Mouse (Mus musculus) lung, postnatal 25 days (tissue): ENCODE results near the gene Gdpgp1.

Source experiments
- DNase-seq: peaks from one replicate; pipeline ENCODE4 v3.0.0; 2022; ENCODE audit warnings: low spot score

Gene Gdpgp1

DNA sequence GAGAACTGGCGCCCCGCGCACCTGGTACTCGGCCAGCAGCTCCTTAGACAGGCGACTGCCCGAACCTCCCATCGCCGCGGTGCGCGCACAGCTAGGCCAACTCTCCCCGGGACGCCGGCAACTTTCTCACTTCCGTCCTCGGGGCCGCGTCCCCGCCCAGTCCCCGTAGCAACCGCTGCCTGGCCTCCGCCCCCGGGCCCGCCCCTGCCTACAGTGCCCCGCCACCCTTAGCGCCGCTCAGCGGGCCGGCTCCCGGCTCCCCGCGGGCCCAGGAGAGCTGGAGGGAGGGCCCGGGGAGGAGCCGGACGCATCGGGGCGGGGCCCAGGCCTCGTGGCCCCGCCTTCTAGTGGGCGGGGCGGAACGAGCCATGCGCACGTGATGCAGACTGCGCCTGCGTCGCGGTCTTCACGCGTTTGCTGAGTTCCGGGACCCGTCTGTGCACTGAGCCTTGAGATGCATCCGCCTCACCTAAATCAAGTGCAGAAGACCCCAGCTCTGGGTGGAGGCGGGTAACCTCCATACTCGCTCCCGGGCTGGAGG, at the start of gene Gdpgp1, which contains the start of gene Cib1:
Gene Gdpgp1 (plus strand): TSS at position 377 of the 541 bp plus-strand sequence.
Gene Cib1 (minus strand): TSS at position 325 of the 541 bp plus-strand sequence.
- DNase-seq: peak; percentile 97

DNA sequence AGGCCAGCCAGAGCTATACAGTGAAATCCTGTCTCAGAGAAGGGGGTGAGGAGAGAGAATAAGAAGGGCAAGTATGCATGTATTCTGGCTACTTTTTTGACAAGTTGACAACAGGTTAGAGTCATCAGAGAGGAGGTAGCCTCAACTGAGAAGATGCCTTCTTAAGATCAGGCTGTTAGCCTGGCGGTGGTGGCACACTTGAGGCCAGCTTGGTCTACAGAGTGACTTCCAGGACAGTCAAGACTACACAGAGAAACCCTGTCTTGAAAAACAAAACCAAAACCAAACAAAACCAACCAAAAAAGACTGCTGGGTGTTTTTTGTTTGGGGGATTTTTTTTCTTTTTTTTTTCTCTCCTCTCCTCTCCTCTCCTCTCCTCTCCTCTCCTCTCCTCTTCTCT, 49.2 kb upstream of the Gdpgp1 start:
- no peak for DNase-seq

DNA sequence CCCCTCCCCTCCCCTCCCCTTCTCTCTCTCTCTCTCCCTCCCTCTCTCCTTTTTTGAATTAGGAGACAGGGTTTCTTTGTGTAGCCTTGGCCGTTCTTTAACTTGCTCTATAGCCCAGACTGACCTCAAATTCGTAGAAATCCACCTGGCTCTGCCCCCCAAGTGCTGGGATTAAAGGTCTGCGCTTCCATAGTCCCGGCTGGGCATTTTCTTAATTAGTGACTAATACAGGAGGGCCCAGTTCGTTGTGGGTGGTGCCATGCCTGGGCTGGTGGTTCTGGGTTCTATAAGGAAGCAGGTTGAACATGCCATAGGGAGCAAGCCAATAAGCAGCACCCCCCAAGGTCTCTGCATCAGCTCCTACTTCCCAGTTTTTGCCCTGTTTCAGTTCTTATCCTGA, 48.7 kb upstream of the Gdpgp1 start:
- no peak for DNase-seq

DNA sequence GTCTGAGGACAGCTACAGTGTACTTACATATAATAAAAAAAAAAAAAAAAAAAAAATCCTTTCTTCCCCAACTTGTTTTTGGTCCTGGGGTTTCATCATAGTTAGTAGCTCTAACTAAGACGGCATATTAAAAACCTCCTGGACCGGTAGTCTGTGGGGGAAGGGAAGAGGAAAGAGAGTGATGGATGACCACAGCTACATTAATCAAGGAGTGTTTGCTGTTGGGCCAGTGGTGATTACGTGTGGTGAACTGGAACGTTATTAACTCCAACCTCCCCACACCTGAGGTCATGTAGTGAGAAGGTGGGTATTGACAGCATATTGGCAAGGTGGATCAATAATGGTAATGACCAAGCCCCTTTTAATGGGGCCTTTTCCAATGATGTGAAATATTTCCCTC, 48.1 kb upstream of the Gdpgp1 start:
- no peak for DNase-seq

DNA sequence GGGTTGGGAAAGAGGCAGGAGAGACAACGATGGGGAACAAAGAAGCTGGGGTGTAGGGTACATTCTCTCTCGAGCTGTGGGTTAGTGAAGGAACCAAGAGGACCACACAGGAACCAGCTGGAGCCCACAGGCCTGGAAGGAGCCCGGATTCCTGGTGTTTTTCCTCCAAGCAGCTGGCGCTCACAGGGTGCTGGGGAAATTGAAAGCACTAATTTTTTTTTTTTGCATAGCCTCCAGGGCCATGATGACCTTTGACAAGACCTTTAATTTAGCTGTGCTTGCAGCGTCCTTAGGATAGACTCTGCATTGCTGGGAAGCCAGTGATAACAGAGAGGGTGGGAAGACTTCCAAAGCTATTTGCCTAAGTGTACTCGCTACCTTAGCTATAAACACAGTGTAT, 47.7 kb upstream of the Gdpgp1 start:
- no peak for DNase-seq

DNA sequence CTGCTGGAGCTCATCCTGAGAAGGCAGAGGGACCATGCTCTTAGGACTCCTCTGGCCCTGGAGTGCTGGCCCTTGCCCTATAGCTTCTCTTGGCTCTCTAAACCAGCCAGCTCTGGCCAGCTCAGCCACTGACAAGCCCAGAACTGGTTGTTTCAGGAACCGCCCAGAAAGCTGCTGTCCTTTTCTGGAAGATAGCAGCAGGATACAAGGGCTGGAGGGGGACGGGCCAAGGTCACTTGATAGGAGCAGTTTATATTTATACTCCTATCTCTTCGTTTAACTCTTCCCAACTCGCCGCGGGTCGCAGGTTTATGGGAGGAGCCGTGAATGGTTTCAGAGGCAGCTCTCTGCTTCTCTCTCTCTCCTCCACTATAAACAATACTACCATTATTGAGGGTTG, 46.6 kb upstream of the Gdpgp1 start:
- no peak for DNase-seq

DNA sequence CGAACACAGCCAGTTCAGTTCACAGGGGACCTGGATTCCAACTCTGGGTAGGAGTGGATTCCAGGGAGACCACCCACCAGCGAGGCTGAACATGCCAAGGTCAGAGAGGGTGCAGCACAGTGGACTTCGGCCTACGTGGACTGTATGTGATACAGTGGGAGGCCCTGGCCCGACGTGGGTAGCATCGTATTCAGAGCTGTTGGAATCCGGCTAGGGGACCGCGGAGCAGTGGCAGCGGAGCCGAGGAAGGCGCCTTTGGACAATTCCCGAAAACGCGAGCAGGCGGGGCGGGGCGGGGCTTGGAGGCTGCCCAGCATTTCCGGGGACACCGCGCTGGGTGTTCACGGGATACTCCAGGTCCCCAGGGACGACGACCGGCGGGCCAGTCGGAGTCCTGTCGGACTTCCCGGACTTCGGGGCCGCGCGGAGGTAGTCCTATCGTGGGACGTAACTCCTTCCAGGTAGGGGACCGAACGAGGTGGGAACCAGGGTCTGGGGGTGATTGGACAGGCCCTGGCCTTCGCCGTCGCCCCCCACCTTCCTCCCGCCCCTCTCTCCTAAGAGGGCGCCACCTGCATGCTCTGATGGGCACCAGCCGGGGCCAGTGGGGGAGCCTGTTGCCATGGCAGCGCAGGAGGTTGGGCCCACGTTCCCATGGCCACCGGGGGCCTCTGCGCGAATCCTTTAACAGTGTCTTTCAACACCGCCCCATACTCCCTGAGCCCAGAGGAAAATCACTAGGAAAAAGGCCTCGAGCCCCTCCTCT, 46.0 kb upstream of the Gdpgp1 start, which contains the start of gene Sema4b:
Gene Sema4b (plus strand): TSS at position 311 of the 766 bp plus-strand sequence.
- peak; percentile 87 for DNase-seq

DNA sequence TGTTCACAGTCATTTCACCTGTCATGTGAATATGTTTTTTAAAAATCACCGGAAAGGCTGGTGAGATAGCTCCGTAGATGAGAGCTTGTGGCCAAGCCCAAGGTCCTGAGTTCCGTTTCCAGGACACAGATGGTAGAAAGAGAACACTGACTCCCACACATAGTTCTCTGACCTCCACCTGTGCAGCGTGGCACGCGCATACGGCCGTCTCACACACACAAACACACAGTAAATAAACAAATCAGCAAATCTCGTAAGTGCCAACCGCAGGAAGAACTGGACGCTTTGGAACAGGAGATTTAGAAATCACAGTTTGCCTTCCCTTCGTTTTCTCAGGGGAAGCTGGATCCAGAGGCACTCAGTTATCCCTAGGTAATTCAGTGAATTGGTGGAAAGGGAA, 45.2 kb upstream of the Gdpgp1 start:
- DNase-seq: no peak

DNA sequence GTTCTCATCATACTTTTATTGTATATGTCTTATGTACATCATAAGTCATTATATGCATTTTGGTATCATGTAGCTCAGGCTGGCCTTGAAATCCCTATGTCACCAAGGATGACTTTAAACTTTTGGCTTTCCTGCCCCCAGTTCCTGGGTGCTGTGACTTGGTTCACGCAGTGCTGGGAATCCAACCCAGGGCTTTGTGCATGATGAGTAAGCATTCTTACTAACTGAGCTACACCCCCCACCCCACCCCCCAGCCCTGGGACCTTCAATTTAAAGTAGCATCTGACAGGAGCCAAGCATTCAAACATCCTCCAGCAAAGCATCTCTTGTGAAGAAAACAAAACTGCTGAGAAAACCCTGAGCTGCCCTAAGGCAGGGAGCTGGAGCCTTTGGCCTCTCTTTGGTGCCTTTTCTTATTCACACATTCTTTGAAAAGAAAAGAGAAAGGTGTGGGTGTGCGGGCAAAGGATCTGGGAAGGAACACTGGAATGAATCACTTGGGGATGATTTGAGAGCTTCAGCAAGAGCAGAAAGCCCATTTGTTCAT, 44.0 kb upstream of the Gdpgp1 start:
- no peak for DNase-seq

DNA sequence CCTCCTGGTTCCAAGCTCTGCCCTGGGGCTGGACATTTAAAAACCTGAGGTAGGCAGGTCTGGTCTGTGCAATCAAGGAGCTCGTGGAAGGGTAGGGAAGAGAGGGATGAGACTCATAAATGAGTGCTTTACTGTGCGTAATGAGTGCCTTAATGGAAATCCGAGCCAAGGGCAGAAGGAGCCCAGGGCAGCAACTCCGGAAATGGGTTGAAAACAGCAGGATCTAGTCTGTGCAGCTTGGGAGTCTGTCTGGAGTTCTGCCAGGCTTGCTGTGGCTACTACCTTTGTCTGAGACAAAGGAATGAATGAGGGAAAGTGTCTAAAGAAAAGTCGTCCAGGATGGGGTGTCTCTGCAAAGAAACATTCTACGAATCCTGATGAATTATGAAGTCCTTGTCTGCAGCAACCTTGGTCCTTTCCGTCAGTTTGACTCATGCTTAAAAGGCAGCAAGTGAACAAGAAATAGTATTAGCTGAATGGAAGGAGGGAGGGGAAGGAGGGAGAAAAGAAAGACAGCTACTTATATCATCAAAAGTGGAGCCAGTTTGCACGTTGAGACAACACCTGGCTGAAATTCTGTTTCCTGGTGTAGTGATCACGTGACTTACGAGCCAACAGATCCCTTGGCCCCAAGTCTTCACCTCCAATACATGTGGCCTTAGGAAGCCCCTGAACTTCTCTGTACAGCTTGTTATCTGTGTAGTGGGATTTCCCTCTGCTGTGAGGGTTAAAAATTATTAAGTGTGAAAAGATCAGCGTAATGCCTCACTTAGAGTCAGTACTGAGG, 43.3 kb upstream of the Gdpgp1 start:
- no peak for DNase-seq

DNA sequence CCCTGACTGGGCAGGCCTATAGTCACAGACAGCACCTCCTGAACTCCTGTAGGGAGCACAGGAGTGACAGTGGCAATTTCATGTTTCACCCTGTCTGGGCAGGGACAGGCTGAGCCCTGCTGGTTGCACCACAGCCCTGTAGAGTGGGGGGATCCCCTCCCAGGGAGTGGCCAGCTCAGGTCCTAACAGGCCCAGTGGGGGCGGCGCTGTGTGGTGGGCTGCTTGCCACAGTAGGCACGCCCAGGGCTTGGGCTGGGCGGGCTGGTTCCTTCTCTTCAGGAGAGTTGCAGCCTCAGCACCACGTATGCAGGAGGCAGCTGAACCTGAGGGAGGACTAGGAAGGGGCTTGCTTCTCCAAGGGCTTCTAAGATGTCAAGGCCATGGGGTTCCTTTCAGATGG, 41.2 kb upstream of the Gdpgp1 start:
- DNase-seq: peak; percentile 86

DNA sequence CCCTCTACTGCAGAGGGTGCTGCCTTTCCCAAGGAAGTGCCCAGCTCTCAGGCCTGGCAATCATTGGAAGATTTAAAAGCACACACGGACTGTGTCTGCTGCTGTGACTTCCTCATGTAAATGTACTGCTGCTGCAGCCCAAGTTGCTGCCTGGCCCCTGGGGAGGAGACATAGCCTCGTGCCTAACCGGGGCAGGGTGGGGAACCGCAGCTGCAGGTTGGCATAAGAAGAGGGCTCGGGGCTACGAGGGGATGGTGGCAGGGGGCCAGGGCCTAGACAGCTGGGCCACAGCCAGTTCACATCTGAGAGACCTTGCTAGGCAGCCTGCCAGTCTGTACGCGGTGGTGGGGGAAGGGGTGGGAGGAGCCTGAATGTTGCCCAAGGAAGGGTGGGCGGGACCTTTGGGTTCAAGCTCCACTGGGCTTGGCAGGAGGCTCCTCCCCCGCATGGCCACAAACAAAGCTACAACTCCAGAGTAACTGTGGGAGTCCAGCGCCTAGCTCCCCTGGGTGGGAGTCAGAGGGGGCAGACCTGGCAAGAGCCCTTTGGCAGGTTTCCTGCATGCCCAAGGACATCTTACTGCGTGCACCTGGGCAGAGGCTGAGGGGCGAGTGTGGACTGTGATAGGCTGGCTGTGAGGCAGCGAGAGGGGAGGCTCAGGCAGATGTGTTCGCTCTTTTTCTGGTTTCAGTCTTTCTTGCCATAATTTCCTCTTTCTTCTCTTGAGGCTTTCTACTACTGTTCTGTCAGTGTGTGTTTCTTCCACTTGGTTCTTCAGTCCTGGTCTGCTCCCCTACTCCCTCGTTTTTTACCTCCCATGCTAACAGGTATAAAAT, 40.2 kb upstream of the Gdpgp1 start:
- DNase-seq: peak; percentile 89

DNA sequence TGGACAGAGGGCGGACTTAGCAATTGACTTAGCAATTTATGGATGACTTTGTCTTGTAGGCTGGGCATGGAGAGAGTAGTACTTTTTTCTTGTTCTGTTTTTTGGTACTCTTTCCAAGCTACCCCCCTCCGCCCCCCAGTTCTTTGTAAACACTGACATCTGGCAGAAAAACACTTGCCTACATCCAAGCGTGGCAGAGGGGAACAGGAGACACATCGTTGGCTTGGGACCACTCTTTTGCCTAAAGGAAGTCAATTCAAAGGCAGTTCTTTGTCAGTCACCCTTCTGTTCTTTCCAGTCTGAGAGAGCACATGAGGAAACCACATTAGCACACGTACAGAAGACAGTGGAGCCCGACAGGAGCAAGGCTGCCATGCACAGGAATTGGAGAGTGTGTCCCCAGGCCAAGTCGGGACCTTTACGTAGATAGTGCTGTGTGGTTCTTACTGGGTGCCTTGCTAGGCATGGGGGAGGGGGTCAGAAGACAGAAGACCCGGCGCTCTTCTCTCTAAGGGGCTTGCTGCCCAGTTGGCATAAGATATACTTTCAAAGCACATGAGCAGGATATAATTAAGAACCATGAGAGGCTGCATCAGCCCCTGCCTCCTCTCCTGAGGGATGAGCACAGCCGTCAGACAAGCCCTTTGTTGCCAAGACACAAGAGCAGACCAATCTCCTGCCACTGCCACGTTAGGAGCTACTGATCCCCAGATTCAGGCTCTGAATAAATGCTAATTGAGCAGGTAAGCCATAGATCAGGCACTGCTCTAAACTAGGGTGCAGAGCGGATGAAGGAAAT, 38.5 kb upstream of the Gdpgp1 start:
- DNase-seq: no peak

DNA sequence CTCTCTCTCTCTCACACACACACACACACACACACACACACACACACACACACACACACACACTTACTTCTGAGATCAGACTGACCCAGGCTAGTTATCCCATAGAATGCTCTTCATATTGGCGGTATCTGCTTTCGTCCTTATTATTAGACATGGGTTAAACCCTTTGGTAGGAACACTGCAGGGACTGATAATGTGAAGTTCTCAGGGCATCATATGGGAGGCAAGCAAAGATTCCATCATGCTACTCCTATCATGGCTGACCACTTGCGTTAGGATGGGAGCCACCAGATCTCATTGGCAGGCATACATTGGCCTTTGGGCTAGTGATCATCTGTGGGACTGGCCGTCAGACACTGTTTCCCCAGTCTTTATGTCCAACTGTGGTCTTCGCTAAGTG, 37.5 kb upstream of the Gdpgp1 start:
- DNase-seq: no peak

DNA sequence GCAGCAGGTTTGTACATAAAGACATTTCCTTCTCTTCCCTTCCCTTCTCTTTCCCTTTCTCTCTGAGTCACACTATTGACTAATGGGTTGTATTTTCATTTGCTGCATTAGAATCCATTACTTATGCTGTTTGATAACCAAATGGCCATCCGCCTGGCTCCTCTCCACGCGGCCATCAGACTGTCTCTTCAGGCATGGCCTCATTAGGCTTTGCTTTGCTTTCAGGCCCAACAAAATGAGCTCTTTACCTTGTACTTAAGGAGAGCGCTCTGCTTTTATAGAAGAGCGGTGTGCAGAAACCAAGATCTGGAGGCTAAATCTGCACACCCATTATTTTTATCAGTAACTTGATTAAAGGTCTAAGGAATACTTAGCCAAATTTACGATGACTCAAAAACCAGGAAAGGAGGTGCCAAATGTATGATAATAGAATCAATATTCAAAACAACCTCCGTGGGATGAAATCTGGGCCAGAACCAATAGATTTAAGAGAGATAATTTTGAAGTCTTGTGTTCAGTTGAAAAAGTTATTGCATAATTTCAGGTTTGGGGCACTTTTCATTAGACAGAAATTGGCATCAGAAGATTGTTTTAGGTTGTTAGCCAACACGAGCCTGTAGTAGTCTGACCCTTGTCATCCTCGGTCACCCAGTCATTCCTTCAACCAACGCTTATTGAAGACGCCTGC, 36.9 kb upstream of the Gdpgp1 start:
- DNase-seq: no peak

DNA sequence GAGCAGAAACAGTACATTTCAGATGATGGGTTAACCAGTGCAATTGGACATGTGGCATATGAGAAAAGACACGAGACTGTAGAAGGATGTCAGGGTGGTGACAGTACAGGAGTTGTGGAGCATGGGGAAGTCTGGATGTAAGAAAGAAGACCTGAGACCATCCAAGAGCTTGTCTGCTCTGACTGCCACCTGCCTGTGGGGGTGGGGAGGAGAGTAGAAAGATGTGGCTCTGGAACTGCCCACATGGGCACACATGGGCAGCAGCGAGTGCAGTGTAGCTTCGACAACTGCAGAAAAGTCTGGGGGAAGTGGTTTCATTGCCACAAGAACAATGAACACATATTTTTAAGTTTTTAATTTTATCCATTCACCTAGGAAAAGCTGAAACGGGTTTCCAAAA, 35.3 kb upstream of the Gdpgp1 start:
- DNase-seq: no peak

DNA sequence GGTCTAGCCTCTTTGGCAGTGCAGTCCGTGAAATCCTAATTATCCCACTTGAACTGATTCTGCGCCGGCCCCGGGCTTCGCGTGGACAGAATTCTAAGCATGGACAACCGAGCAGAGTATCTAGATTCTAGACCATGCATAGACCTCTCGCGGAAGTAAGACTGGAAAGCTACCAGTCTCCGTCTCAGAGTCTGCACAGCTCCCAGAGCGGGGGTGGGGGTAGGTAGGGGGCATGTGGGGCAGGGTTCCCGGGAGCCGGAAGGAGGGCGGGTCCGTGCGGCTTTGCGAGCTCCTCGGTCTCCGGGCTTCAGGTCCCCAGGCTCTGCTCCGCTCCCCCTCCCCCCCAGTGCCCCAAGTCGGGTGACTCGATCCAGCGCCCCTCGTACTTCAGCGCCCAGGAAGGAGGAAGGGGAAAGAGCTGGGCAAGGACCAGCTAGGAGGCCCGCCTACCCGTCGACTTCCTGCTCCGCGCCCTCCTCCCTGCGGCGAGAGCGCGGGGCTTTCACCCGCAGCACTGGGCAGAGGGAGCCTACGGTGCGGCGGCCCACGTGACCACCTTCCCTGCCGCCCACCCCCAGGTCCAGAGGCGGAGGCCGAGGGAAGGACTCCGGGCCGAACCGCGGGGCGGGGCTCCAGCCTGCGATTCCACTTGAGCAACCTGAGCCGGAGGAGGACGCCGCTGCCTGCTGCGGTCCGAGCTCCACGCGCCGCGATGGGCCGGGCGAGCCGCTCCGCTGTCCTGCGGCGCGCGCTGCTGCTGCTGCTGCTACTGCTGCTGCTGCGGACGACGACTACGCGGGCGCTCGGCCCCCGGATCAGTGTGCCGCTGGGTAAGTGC, 34.5 kb upstream of the Gdpgp1 start:
- peak; percentile 84 for DNase-seq

DNA sequence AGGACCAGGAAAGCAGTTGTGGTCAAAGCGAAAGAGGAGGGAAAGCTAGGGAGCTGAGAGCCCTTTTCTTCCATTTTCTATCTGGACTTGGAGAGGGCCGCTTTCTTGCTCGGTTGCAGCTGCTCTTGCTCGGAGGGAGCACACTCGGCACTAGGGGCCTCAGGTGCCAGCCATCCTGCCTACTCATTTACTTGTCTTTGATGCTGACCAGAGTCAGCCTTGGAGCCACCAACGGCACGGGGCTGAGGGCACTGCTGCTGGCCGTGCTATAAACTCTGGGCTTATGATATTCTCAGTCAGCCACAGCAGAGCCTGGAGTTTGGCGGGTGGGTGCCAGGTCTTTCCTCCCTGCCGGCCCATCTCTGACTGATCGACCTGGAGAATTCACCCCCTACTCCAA, 33.8 kb upstream of the Gdpgp1 start:
- DNase-seq: no peak

DNA sequence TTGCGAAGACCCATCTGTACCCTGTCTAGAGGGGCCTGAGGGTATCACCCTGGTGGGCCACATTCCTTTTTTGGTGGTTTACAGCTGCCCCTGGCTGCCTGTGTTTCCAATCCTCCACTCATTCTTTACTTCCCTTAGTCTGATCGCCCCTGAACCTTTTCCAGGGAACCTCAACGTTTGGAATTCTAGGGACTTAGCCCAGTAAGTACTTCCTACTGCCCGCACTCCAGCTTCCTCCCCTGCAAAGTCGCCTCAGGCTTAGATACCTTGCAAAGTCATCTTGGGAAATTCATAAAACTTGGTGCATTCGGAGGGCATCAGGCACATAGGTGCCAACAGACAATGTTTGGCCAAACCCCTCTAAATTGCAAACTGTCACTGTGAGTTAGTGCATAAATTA, 33.4 kb upstream of the Gdpgp1 start:
- DNase-seq: no peak
